Mouse (Mus musculus) heart, embryonic 11.5 days (tissue): Measurements from ENCODE around the gene Prkab2. TPM values are rescaled to one million over a fixed set of nuclear protein-coding genes. Genes with fewer than 3 reads are reported as not detected.

Source experiments
- ATAC-seq: fragments of 200-750 bp; cut with Nextera tagmentation; replicated peaks from 2 replicates; pipeline ENCODE4 v1.8.0; 2017; ENCODE audit warnings: moderate library complexity; ENCODE audit not compliant: insufficient number of reproducible peaks, low FRiP score, low TSS enrichment
- H3K27ac ChIP-seq: fragments of 300-500 bp; sonication (generic); 2 replicates; pipeline ENCODE4 v1.5.1; 2014; ENCODE audit warnings: mild to moderate bottlenecking, low read depth, low read length
- H3K27me3 ChIP-seq: fragments of 300-500 bp; sonication (generic); 2 replicates; pipeline ENCODE4 v1.6.1; 2014; ENCODE audit warnings: mild to moderate bottlenecking, low read length, mixed read lengths; ENCODE audit not compliant: control insufficient read depth, insufficient read depth
- H3K36me3 ChIP-seq: fragments of 300-500 bp; sonication (generic); 2 replicates; pipeline ENCODE4 v1.6.1; 2014; ENCODE audit warnings: mild to moderate bottlenecking, low read length, moderate library complexity, mixed read lengths; ENCODE audit not compliant: control insufficient read depth, insufficient read depth
- H3K4me1 ChIP-seq: fragments of 300-500 bp; sonication (generic); 2 replicates; pipeline ENCODE4 v1.6.1; 2014; ENCODE audit warnings: low read length; ENCODE audit not compliant: control insufficient read depth, insufficient read depth
- H3K4me2 ChIP-seq: fragments of 300-500 bp; sonication (generic); 2 replicates; pipeline ENCODE4 v1.6.1; 2014; ENCODE audit warnings: mild to moderate bottlenecking, moderate library complexity
- H3K4me3 ChIP-seq: fragments of 300-500 bp; sonication (generic); 2 replicates; pipeline ENCODE4 v1.5.1; 2014; ENCODE audit warnings: low read depth, low read length
- H3K9ac ChIP-seq: fragments of 300-500 bp; sonication (generic); 2 replicates; pipeline ENCODE4 v1.6.1; 2014; ENCODE audit warnings: mild to moderate bottlenecking, low read depth, low read length, moderate library complexity
- H3K9me3 ChIP-seq: fragments of 300-500 bp; sonication (generic); replicated peaks from 2 replicates; pipeline ENCODE4 v1.6.1; 2016; ENCODE audit warnings: low read length; ENCODE audit not compliant: control insufficient read depth
- WGBS: fragments of 180-500 bp; shearing (Covaris S2); extraction: QIAGEN DNeasy Blood & Tissue Kit; methylation state at CpG from one replicate; pipeline ENCODE4 v1.1.7; 2014; ENCODE audit not compliant: insufficient replicate concordance; 5-methylcytosine and 5-hydroxymethylcytosine counted together
- polyA plus RNA-seq: library from polyadenylated mRNA; unstranded; fragments of >200 nt; fragmentation: Nextera tagmentation; extraction: Ambion mirVana; gene quantifications from 2 replicates; pipeline ENCODE4 v1.2.1, GENCODE M21; 2014

Gene Prkab2
- polyA plus RNA-seq, 1 experiment from 2014 or later, result 16.0 TPM

- ATAC-seq, result peak; percentile 78
- Histone ChIP-seq H3K4me2 (peak overlapping the region; percentile 83), H3K9ac (peak overlapping the region; percentile 82), H3K4me3 (peak overlapping the region; percentile 86), H3K27me3 (no peaks in the 10 kb centered on the region), H3K9me3 (peaks cover 2% of the 10 kb centered on the region; the same call in 1 of the 2 replicates), H3K27ac (peak overlapping the region; percentile 55), H3K4me1 (peaks cover 14% of the 10 kb centered on the region), H3K36me3 (no peaks in the 10 kb centered on the region)
- WGBS, result under 1% methylated on average over 50 of the region's 50 CpGs
Measured at GRCm38 (mm10) chr3:97658426-97659193, 617 bp downstream of the Prkab2 start.

GRCm38 (mm10) chr3:97659746-97660145, 1.8 kb downstream of the Prkab2 start:
- 79% methylated on average over 7 of the region's 7 CpGs for WGBS
- no peaks in the 10 kb centered on the region for H3K27me3 ChIP-seq
- H3K4me1 ChIP-seq, result peaks cover 14% of the 10 kb centered on the region
- no peak overlapping the region for H3K27ac ChIP-seq
- H3K36me3 ChIP-seq, result 0 out of 2 replicates have a peak, but pooled peaks cover 6% of the 10 kb centered on the region
- ATAC-seq, result no peak
- peak overlapping the region; percentile 83 for H3K4me2 ChIP-seq
- H3K4me3 ChIP-seq, result no peak overlapping the region
- no peak overlapping the region for H3K9ac ChIP-seq
- peaks cover under 1% of the 10 kb centered on the region; the same call in 1 of the 2 replicates for H3K9me3 ChIP-seq

GRCm38 (mm10) chr3:97661206-97661605, 3.2 kb downstream of the Prkab2 start:
- H3K9me3 ChIP-seq, result no peaks in the 10 kb centered on the region
- H3K9ac ChIP-seq, result no peak overlapping the region; the same call in 1 of the 2 replicates
- H3K4me2 ChIP-seq, result no peak overlapping the region
- ATAC-seq, result no peak
- H3K4me1 ChIP-seq, result peaks cover 18% of the 10 kb centered on the region
- WGBS, result 52% methylated on average over 8 of the region's 8 CpGs
- H3K4me3 ChIP-seq, result no peak overlapping the region
- no peak overlapping the region for H3K27ac ChIP-seq
- no peaks in the 10 kb centered on the region for H3K27me3 ChIP-seq
- 0 out of 2 replicates have a peak, but pooled peaks cover 6% of the 10 kb centered on the region for H3K36me3 ChIP-seq

- Histone ChIP-seq H3K4me2 (no peak overlapping the region), H3K4me3 (no peak overlapping the region), H3K9me3 (no peaks in the 10 kb centered on the region), H3K4me1 (peaks cover 22% of the 10 kb centered on the region), H3K27me3 (no peaks in the 10 kb centered on the region), H3K36me3 (peaks cover 9% of the 10 kb centered on the region; the same call in 1 of the 2 replicates), H3K27ac (no peak overlapping the region), H3K9ac (no peak overlapping the region)
- WGBS, result 74% methylated on average over 9 of the region's 9 CpGs
- no peak for ATAC-seq
Measured at GRCm38 (mm10) chr3:97665525-97665924, 7.5 kb downstream of the Prkab2 start.

- Histone ChIP-seq H3K4me2 (no peak overlapping the region), H3K27me3 (no peaks in the 10 kb centered on the region), H3K4me3 (no peak overlapping the region), H3K9ac (no peak overlapping the region), H3K4me1 (peaks cover 22% of the 10 kb centered on the region), H3K9me3 (no peaks in the 10 kb centered on the region), H3K36me3 (peaks cover 9% of the 10 kb centered on the region; the same call in 1 of the 2 replicates), H3K27ac (no peak overlapping the region; the same call in 1 of the 2 replicates)
- ATAC-seq, result no peak
- 48% methylated on average over 8 of the region's 8 CpGs for WGBS
Measured at GRCm38 (mm10) chr3:97666154-97666553, 8.2 kb downstream of the Prkab2 start.

- no peak overlapping the region for H3K9ac ChIP-seq
- peaks cover 18% of the 10 kb centered on the region for H3K4me1 ChIP-seq
- ATAC-seq, result no peak
- H3K4me3 ChIP-seq, result no peak overlapping the region
- H3K36me3 ChIP-seq, result peaks cover 9% of the 10 kb centered on the region; the same call in 1 of the 2 replicates
- H3K27ac ChIP-seq, result peak overlapping the region; percentile 54
- 28% methylated on average over 14 of the region's 14 CpGs for WGBS
- H3K4me2 ChIP-seq, result peak overlapping the region; percentile 33; the same call in 1 of the 2 replicates
- H3K27me3 ChIP-seq, result no peaks in the 10 kb centered on the region
- H3K9me3 ChIP-seq, result no peaks in the 10 kb centered on the region
Measured at GRCm38 (mm10) chr3:97667093-97667675, 9.2 kb downstream of the Prkab2 start.

- Histone ChIP-seq H3K9me3 (no peaks in the 10 kb centered on the region), H3K4me3 (no peak within 1 kb of the TSS), H3K4me2 (no peak within 1 kb of the TSS), H3K36me3 (peaks cover 2% of the 10 kb centered on the region; the same call in 1 of the 2 replicates), H3K27me3 (peaks cover 2% of the 10 kb centered on the region; the same call in 1 of the 2 replicates), H3K27ac (no peak within 1 kb of the TSS), H3K4me1 (no peaks in the 10 kb centered on the region), H3K9ac (no peak within 1 kb of the TSS)
- WGBS, result 76% methylated on average over 7 of the region's 7 CpGs
- ATAC-seq, result no peak
Measured at GRCm38 (mm10) chr3:97674644-97675110, 16.7 kb downstream of the Prkab2 start, which contains the start of gene Gm17651. TSS of gene Gm17651 (minus strand) at chr3:97674694.

GRCm38 (mm10) chr3:97676126-97676525, 18.1 kb downstream of the Prkab2 start:
- Histone ChIP-seq H3K27me3 (peaks cover 2% of the 10 kb centered on the region; the same call in 1 of the 2 replicates), H3K4me1 (no peaks in the 10 kb centered on the region), H3K9ac (no peak overlapping the region), H3K36me3 (no peaks in the 10 kb centered on the region), H3K27ac (no peak overlapping the region), H3K4me3 (no peak overlapping the region), H3K4me2 (no peak overlapping the region), H3K9me3 (no peaks in the 10 kb centered on the region)
- 92% methylated on average over 3 of the region's 3 CpGs for WGBS
- no peak for ATAC-seq
